Mouse (Mus musculus): ENCODE measurements around the gene Rbfox1.

The Rbfox1 gene

DNA sequence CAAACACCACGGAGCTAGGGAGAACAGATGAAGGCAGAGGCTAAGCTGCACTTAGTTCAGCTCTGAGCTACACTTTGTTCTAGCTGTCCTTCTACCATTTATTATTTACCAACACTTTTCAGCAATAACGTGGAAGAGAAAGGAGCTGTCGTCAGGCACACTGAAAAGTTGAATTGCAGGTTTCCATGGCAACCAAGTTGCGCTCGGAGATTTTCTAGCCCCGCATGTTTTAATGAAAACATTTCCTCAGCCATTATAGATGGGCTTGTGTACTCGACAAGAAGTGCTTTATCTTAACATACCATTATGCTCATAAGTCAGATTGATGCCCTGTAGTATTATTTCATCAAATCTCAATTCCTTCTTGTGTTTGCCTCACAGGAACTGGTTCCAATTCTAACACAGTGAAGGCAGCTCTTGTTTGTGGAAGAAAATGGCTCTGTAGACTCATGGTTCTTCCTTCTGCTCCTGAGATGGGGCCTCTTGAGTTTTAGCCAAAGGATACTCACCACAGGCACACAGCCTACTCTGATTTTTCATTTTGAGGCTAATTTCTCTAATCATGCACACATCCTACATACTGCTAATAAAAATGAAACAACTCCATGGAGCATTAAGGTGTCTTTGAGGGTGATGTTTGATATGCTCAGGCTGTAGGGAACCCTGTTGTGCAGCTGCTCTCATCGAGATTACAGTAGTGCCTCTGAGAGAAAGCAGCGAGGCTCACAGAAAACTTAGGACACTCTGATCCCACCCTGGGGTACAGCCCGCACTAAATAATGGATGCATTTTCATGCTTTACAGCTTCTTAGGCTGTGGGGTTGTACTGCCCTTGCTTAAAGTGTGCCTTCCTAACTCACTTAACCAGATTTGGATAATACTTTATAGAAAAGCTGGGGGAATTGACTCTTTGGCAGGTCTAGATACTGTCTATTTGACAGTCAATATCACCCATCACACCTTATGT lies 107.2 kb downstream of the Rbfox1 start:
- DNase-seq (ENCODE audit: low spot score), result no peak

DNA sequence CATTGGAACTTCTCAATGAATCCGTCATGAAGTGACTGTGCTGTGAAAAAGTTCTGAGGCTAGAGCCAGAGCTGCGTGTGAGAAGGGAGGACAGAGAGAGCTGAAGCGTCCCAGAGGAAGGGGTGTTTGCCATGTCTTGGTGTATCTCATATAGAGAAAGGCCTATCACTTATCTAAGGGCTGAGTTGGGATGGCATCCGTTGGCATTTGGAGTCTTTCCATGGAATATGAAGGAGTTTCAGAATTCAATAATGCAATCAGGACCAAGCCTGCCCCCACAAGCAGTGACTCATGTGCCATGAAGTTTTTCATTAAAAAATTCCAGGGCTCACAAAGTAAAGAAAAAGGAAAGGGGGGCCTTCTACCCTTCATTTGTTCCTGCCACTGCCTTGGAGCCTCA lies 112.0 kb downstream of the Rbfox1 start:
- DNase-seq (ENCODE audit: low spot score), result no peak

DNA sequence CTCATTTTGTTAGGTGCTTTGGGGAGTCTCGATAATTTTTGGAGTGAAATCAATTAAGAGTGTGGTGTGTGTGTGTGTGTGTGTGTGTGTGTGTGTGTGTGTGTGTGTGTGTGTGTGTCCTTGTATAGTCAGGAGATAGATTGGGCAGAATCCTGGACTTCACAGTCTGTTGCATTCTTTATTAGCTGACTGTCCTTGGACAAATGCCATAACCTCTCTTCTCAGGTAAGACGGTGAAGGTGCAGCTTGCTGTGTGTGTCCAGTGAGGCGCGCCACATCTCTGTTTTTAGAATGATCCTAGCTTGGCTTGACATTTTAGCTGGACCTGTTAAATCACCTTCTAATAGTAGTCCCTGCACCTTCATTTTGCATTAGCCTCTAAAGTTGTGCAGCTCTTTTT lies 112.5 kb downstream of the Rbfox1 start:
- no peak for DNase-seq (ENCODE audit: low spot score)

GRCm38 (mm10) chr16:6000016-6000415 lies 114.9 kb downstream of the Rbfox1 start:
- no peak for DNase-seq (ENCODE audit: low spot score)

DNA sequence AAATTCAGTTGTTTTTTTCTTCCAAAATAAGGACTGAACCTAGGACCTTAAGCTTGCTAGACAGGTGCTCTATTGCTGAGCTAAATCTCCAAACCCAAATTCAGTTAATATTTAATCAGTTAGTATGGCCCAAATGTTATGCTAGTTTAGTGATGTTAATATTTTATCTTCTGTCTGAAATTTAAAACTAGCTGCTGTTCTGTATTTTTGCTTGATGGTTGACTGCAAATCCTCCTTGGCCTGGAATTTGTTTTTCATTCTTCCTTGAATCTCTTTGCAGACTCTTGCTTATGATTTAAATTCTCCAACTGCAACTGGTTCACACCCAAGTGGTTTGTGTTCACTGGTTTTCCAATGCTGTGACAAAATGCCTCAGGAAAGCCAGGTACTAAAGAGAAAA lies 121.8 kb downstream of the Rbfox1 start:
- DNase-seq (ENCODE audit: low spot score), result no peak

DNA sequence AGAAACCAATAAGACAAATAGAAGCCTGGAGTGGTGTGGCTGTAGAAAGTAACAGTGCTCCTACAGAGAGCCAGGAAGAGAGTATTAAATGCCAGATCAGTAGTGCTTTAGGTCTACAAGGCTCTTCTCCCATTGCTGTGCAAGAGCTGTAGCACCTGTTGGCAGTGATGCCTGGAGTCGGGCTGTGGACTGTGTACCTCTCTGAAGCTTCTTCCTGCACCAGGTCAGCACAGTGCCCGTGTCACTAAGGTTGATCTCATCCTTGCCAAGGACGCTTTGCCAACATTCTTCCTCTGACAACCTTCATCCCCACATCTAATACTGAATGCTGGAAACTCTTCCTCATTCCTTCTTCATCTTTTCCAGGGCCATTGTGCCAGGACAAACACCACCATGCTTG lies 127.7 kb downstream of the Rbfox1 start:
- DNase-seq (ENCODE audit: low spot score), result no peak

- no peak for DNase-seq (ENCODE audit: low spot score)
Observed at GRCm38 (mm10) chr16:6018639-6019038, 133.5 kb downstream of the Rbfox1 start.

DNA sequence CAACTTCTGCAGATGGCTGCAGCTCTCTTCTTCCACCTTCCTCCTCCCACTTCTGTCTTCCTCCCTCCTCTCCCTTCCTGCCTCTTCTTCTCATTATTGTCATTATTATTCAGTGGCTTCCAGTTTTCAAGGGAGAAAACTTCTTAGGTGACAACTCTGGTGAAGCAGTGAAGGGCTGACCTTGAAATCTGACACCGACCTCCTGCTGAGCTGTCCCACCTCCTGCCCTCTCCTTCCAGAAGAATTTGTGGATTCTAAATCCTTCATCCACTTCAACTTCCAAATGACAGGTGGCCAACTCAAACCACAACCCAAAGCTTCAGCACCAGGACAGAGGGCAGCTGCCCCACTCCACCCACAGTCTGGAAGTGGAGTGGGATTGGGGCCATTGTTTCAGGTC lies 134.2 kb downstream of the Rbfox1 start:
- DNase-seq (ENCODE audit: low spot score), result no peak

- DNase-seq (ENCODE audit: low spot score), result no peak
Observed at GRCm38 (mm10) chr16:6031280-6031679, 146.1 kb downstream of the Rbfox1 start.

GRCm38 (mm10) chr16:6032563-6032962 lies 147.4 kb downstream of the Rbfox1 start:
- DNase-seq (ENCODE audit: low spot score), result no peak

- DNase-seq (ENCODE audit: low spot score), result no peak
Observed at GRCm38 (mm10) chr16:6034876-6035275, 149.7 kb downstream of the Rbfox1 start.

- DNase-seq (ENCODE audit: low spot score), result no peak
Observed at GRCm38 (mm10) chr16:6037009-6037408, 151.9 kb downstream of the Rbfox1 start.

DNA sequence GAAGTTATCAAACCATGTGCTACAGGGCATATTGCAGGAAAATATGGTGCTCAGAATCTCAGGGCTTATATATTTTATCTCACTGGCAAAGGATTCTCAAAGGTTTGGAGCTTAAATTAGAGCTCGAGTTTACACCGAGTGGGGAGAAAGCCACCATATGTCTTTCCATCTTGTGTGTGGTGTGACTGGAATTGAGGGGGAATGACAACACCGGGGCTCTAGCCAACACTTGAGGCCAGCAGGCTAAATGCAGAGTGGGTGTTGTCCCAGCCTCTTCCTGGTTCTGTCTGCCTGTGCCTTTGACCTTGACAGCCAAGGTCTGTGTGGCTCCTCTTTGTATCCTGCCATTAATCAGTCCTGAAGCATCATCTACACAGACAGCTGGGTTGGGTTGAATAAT lies 157.6 kb downstream of the Rbfox1 start:
- DNase-seq (ENCODE audit: low spot score), result no peak

GRCm38 (mm10) chr16:6048601-6049000 lies 163.4 kb downstream of the Rbfox1 start:
- DNase-seq (ENCODE audit: low spot score), result no peak

- no peak for DNase-seq (ENCODE audit: low spot score)
Observed at GRCm38 (mm10) chr16:6062495-6062894, 177.3 kb downstream of the Rbfox1 start.

DNA sequence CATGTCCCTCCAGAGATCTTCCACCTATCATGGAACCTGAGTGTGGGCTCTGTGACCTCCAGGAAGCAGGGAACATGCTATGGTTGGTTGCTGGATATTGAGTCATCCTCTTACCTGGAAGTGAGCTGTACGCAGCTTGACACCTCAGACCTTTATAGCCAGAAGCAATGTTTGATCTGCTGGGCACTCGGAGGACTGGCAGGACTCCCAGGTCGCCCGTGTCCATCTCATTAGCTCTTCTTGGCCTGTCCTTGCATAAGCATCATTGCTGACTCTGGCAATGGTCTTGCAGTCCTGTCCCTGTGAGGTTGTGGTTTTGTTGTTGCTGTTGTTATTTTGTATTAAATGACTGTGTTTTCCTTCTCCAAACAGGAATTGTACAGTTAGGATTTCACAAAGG lies 180.3 kb downstream of the Rbfox1 start:
- no peak for DNase-seq (ENCODE audit: low spot score)

GRCm38 (mm10) chr16:6075442-6076050 lies 190.4 kb downstream of the Rbfox1 start:
- no peak for DNase-seq (ENCODE audit: low spot score)

GRCm38 (mm10) chr16:6079017-6079416 lies 193.9 kb downstream of the Rbfox1 start:
- DNase-seq (ENCODE audit: low spot score), result no peak

DNA sequence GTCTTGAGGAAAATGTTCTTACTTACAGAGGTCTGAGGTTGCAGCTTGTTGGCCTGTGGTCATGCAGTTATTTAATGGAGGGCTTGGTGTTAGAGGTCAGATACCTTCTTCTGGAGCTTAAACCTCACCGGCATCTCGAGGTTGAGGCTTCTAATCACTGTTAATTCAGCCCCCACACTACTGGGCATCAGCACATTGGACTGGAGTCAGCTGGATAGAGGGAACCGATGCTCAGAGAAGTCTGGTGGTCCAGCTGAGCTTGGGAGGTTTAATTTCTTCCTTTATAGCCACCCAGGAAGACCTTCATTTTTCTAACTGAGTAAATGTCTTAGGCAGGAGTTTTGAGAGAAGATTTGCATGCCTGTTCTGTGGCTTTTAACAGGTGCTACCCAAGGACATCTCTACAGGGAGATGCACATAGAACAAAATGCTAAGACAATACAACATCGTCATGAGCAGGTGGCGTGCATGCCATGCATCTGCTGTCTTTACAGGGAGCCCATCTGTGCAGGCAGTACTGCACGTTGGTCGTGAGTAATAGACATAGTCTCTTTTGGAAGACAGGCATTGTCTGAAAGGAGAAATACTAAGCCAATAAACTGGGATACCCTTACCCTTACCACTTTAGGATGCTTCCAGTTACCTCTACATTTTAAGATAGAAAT lies 199.7 kb downstream of the Rbfox1 start:
- no peak for DNase-seq (ENCODE audit: low spot score)

DNA sequence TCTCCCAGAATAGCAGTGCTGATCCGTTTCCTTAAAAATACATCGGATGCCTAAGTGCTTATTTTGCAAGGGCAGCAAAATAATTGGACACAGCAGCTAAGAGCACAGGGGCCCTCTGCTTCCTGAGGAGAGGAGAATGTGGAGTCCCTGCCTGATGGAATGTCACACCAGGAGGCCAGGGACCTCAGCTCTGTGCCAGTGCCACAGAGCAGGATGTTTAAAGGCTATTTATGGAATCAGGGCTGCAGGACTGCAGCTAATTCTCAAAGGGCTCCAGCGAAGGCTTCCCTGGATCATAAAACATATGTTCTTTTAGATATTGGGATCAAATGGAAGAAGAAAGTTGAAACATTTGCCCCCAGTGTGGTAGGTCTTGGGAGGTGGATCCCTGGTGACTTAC lies 201.0 kb downstream of the Rbfox1 start:
- DNase-seq (ENCODE audit: low spot score), result no peak

GRCm38 (mm10) chr16:6091326-6092123 lies 206.4 kb downstream of the Rbfox1 start:
- no peak for DNase-seq (ENCODE audit: low spot score)
